Mouse (Mus musculus): Measurements from ENCODE around the gene Cnn2.

DNA sequence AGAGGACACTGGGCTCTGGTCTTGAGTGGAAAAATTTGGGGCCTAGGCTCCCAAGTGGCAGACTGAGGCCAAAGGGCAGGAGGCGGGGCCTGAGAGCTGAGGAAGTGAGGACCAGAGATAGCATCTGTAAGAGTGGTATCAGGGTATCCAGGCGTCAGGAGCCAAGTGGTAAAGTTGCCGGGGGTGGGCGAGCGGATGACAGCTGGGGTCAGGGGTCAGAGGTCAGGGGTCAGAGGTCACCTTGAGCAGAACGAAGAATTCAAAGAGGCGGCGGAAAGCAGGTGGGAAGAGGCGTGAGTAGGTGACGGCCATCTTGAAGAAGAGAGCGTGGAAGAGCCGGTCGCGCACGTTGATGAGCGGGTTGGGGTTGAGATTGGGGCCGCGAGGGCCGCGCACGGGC, 4.7 kb upstream of the Cnn2 start:
- TF ChIP-seq EP300 (IDR thresholded peaks at IDR 0.05; ENCODE audit: low read depth) (no peak), CTCF (IDR thresholded peaks at IDR 0.05; ENCODE audit: low read depth) (no peak)

Measured in liver, postnatal 0 days (tissue).